Mouse (Mus musculus) adrenal gland (tissue): ENCODE measurements around the gene Gin1.
"Not testable (repeated sequence)": the region's sequence is repeated elsewhere in the genome, so short reads cannot be mapped to it uniquely, and the experiment has no call there.

ENCODE experiments used
- intact Hi-C: fragments of 180-260 bp; cut with DNase I; formaldehyde crosslinking; loops from one replicate; pipeline ENCODE4 v1.15.1; 2025
- long read RNA-seq, 2 experiments: library from polyadenylated mRNA; unstranded; transcript quantifications; one replicate each; pipeline ENCODE4 v2.0.0; 2020; ENCODE audit warnings: borderline replicate concordance in 1 of 2; ENCODE audit not compliant: insufficient replicate concordance in 1 of 2

Gene Gin1
- long read RNA-seq, experiment 1, partial matches to known transcripts = 1 of 11 reads
- long read RNA-seq, experiment 1, other reads (novel, unspliced or antisense) = 1 of 11 reads
- long read RNA-seq, experiment 2, transcript Gin1-202 (3 exons, 1,037 nt) = major isoform, 13 of 18 reads
- long read RNA-seq, experiment 2, partial matches to known transcripts = 0 of 18 reads
- long read RNA-seq, experiment 2, other reads (novel, unspliced or antisense) = 1 of 18 reads

DNA sequence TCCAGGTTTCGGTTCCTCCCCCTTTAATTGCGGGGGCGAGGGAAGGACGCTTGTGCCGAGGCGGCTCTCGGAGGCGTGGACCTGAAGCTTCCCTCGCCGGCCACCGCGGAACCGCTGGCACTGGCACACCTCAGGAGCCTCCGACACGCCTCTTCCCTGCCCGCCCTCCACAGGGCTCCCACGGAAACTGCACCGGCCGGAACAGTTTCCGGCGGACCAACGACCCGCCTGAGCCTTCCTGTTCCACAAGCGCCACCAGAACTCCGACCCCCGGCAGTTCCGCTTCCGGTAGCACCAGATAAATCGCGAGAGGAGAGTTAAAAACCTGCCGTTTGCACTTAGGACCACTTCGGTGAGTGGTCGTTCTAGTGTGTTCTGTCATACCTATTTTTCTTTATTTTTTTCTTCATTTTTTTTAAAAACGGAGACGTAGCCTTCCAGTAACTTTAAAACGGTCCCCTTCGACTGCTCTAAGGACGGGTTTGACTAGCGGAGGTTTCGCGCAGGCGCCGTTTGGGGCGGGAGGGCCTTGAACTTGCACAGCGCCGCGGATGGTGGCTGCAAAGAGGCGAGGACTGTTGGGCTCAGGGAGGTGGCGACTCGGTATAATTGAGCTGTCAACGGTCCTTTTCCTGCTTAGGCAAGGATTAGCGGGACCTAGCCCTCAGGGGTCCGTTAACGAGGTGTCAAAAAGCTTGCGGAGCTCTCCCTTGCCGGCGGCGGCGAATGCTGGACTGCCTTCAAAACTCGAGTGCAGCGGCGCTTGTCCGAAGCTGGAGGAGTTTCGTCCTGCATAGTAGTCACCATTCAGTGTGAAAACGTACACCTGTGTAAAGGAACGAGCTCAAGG, at the start of gene Gin1, which contains the start of gene Ppip5k2:
Gene Gin1 (plus strand): TSS at position 269 of the 850 bp plus-strand sequence.
Gene Ppip5k2 (minus strand): TSS at position 508 of the 850 bp plus-strand sequence.
- intact Hi-C loops = no loop called here

DNA sequence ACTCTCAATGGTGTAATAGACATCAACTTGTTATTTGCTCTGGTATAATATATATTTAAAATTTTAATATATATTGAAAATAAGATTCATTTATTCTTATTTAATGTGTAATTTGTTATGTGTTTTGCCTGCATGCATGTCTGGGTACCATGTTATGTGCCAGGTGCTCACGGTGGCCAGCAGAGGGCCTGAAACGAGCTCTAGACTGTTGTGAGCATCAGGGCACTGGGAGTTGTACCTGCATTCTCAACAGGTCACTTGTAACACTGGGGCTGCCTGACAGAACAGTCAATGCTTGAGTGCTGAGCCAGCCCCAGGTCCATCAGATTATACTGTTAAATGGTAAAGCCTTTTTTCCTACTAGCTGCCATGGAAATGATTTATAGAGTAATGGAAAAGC, 43.2 kb upstream of the Gin1 start:
- intact Hi-C loops = no loop called here

DNA sequence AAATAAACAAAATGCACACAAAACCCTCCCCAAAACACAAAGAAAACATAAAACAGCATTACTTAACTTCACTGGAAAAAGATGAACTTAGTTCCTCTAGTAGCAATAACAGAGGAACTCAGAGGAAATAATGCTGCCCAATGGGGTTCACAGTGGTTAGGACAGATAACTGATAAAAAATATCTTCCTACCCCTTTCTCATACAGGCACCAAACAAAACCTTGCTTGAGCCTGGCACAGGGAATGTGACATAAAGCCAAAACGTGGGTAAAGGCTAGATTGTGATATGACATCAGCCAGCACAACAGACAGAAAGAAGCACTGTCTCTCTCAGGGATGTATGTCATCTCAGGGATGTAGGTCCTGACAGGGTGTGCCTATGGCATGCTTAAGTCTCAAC, 40.6 kb upstream of the Gin1 start:
- intact Hi-C loops = no loop called here

DNA sequence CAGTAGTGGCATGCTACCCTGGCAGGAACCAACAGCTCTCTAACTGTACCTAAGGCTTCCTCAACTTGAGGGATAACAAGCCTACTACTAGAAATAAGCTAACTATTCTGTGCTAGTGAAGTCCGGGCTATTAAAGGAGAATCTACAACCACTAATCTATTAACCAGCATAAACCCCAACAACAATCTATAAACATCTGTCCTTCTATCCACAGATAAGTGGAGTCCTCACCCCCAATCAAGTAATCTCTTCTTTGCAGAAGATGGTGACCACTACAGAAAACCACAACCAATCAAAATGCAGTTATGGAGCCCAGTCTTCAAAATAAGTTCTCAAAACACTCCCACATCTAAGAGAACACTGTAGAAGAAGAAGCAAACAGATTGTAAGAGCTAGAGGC, 26.9 kb upstream of the Gin1 start:
- intact Hi-C loops = no loop called here

DNA sequence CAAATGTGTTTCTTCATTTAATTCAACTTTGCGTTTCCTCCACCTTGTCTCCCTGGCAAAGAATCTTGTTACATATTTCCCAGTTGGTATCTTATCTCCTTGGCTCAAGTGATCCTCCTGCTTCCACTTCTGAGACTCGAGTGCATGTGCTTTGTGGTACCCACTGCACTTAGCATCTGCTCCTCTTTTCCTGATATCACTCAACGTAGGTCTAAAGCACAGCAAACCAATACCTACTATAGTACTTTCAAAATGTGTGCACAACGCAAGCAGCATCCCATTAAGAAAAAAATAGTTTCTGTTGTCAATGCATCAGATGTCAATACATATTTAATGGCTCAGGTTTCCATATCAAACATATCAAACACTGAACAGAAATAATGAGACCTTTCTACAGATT, 24.3 kb upstream of the Gin1 start:
- intact Hi-C loops = no loop called here

DNA sequence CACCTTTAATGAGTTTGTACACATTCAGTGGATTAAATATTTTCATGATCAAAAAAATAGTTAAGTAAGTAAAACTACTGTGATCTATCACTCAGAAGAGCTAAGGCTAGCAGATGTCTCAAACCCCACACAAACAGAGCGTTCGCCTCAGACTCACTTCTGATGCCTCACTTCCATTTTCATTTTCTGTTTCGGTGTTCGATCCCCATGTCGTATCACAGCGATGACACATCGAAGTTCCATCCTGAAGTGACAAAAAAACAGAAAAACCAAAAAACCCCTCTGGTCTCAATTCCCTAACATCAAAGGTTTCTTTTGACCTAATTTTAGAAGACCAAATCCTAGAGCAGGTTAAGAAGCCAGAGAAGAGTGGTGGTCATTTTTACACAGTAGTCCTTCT, 23.7 kb upstream of the Gin1 start:
- intact Hi-C loops = no loop called here

DNA sequence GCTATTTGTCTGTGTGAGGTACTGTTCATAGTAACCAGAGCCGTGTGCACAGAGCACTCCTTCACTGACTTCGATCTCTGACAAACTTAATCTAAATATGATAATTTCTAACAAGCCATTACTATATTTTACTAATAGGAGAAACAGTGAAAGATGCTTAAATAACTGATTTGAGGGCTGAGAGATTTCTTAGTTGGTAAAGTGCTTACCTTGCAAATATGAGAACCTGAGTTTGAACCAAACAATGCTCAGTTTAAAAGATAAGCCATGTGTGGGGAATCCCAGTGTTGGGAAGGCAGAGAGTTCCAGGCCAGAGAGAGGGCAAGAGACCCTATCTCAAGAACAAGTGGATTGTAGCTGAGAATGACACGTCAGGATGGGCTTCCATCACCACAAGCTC, 21.8 kb upstream of the Gin1 start:
- intact Hi-C loops = no loop called here

DNA sequence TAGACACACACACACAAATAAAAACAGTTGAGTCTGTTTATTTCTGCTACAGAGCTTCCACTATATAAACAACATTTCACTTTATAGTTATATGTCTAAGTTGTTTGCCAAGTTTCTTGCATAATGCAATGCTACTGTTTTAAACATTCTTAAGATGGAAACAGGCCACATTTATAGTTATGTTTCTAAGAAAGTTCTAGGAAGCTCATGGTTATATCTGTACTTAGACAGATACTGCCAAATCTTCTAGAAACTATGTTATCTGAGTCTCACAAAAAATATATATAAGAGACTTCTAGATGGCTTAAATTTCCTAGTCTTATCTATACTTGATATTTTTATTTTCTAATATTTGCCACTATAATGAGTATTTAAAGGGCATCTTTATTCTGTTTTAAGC, 16.8 kb upstream of the Gin1 start:
- intact Hi-C loops = no loop called here

DNA sequence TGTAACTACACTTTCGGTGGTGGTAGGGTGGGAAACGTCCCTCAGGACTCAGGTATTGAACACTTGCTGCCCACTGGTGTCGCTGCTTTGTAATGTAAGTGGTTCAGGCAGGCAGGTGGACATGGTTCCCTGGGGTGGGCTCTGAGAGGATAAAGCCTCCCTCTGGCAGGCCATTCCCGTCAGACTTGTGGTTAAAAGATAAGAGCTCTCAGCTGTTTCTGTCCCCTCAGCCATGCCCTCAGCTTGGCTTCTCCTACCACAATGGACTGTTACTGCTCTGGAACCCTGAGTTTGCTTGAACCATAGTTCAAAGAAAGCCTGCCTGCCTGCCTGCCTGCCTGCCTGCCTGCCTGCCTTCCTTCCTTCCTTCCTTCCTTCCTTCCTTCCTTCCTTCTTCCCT, 15.6 kb upstream of the Gin1 start:
- intact Hi-C loops = no loop called here

DNA sequence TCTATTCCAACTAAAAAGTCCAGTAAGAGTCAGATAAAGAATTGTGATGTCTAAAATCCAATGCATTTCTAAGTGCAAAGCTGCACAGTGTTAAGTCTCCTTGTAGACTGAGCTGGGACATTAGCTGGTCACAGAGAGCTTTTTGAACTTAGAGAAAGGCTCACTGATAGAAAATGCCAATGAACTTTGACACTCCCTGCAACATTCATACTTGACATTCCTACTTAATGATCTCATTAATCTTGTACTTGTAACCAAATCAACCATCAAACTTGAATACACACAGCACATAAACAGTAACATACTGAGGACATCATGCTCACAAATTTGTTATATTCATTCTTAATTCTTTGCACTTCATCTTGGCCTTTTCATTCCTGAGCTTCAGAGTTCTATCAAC, 10.1 kb upstream of the Gin1 start:
- intact Hi-C loops = no loop called here

DNA sequence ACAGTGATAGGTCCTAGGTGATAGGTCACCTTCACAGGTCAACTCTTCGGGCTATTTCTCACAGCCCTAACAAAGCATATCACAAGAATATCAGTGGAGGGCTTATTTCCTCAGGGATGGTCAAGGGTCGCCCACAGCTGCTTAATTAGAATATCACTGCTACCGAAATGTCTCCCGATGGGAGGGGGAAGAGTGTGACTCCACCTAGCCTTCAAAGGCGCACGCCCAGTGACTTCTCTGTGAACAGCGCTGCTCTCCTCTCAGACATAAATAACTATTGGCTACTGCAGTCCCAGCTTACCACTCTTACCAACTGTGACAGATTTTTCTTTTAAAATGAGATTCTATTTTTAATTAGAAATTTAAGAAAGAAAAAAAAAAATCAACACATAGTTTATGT, 9.4 kb upstream of the Gin1 start:
- intact Hi-C loops = no loop called here

DNA sequence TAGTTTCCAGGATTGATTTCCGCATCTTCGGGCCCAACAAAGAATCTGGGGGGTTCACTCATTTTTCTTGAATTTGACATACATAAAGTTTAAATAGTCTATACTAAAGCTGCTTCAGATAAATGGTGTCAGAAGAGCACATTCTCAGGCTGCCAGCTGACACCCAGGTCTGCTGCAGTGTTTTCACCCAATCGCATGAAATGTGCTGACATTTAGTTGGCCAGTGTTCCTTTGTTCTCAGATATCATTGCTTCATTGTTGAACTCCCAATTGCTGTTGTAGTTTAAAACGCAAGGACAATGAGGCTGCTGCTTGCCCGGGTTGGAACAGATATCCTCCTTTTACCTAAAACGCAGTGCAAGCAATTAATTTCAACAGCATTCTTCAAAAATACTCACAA, 8.5 kb upstream of the Gin1 start:
- intact Hi-C loops = no loop called here

DNA sequence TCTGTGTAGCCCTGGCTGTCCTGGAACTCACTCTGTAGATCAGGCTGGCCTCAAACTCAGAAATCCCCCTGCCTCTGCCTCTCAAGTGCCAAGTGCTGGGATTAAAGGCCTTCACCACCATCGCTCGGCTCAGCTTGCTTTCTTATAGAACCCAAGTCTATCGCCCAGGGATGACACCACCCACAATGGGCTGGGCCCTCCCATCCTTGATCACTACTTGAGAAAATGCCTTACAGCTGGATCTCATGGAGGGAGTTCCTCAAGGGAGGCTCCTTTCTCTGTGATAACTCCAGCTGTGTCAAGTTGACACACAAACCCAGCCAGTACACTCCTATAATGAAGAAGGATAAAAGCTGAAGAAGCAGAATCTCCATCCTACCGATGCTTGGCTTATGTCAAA, 4.3 kb upstream of the Gin1 start:
- intact Hi-C loops = not testable (repeated sequence)

DNA sequence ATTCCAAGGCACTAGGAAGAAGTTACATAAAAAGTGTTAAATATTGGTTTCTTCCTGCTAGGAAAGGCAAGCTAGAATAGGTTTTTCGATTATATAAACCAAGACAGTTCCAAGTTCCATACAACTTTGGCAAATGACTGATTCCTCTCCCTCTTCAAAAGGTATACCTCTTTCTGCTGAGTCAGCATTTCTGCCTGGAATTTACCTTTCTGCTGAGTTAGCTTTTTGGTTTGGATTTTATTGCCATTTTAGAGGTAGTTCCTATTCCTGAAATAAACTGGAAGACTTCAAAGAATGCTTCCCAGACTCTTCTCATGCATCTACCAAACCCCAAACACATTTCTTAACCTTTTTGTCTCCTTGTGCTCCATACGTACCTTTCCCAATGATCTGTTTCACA, 1.9 kb upstream of the Gin1 start:
- intact Hi-C loops = no loop called here

DNA sequence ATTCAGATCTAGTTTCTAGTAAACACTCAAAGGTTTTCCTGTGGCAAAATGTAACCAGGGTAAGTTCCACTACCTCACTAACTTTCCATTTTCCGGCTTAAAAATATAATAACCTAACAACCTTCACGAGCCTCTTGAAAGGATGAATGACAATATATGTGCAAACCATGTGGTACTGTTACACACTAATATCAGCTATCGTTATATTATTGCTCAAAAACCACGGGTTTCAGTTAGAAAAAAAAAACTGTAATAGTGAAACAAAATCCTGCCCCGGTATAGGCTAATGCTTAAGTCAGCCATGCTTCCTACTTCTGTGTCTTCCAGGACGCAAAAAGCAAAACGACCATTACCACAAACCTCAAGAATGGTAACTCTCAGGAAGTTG, 1.1 kb upstream of the Gin1 start:
- intact Hi-C loops = no loop called here

DNA sequence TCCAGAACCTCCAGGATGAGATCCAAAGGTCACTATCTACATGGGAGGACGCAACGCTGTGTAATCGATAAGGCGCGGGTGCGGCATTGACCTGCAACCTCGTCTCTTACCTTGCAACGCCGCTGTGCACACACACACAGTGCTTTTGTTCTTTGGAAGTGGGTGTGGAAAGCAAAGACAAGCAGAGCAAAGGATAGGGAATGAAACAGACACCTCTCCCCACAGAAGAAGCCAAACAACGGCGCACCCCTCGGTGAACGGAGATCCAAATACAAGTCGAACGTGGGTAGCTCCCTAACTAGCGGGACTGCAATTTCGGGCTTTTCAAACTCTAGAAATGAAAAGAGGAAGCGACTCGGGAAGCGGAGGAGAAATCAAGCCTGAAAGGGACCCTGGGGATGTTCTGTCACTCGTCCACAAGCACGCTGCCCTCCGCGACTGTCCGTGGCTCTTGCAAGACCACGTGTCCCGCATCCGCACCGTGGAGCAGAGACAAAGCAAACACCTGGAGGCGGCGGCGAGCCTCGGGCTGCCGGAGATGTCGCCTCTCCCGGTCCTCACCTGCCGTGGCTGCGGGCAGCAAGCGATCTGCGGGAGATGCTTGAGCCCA, 573 bp upstream of the Gin1 start:
- intact Hi-C loops = no loop called here

DNA sequence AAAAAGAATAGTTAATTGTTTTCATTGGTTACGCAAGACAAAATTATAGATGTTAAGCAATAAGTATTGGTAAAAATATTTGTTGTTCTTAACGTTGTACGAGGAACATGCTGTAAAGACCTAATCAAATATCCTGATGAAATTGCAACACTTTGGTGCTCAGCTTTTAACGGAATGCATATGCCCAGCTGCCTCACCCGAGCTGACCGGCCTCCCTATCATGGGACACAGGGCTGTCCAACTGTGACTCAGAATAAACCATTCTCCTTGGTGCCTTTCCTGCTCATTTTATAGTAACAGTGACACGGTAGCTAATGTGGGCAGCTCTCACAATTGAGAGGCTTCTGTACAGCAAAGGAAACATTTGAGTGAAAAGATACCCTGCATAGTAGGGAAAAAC, 1.1 kb downstream of the Gin1 start:
- intact Hi-C loops = no loop called here

DNA sequence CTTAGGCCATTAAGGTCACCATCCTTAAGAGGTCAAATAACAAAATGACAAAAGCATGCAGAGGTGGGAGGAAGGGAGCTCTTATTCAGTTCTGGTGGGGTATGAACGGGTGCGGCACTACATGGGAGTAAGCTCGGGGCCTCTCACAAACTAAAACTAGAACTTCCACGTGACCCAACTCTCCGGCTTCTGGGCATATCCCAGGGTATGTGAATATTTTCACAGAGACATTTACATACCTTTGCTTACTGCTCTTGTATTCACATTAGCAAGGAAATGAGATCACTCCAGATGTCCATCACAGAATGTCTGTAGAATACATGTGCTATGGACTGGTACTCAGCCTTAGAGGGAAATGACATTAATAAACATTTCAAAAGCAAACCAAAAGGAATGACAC, 1.8 kb downstream of the Gin1 start:
- intact Hi-C loops = no loop called here

DNA sequence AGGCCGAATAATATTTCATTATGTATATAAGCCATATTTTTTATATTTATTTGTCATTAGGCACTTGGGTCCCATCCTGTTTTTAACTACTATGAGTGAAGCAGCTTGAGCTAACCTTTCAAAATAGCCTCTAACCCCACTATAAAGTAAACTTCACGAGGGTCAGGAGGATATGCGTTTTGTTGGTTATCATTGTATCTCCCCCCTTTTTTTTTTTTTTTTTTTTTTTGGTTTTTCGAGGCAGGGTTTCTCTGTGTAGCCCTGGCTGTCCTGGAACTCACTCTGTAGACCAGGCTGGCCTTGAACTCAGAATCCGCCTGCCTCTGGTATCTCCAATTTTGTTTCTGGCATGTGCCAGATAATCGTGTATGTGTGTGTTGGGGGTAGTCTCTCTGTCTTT, 3.4 kb downstream of the Gin1 start:
- intact Hi-C loops = no loop called here

DNA sequence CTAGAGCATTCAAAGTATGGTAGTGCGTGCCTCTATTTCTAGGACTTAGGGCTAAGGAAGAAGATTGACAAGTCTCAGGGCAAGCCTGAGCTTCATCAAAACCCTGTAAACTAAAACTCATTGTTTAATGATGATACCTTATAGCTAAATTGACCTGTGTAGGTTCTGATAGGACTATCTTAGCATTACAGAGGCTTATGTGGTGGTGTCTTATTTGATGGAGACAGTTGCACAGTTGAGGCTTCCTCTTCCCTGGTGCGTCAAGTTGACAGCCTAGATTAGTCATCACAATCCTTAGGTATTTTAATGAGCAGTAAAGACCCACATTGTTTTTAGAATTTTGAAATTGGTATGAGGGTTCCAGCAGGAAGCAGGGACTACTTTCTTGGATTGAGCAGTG, 4.0 kb downstream of the Gin1 start:
- intact Hi-C loops = no loop called here

DNA sequence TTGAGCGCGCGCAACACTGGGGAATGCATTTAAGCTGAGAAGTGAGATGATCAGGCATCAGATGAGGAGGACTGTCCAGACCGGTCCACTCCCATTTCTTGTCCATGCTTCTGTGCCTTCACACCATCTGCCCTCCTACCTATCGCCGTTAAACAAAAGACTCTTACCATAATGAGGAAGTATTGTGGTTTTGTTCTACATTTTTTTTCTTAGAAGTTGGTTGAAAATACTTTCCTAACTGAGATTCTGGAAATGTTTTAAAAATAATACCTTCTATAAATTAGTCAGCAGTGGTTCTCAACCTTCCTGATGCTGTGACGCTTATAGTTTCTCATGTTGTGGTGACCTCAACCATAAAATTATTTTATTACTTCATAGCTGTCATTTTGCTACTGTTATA, 11.7 kb downstream of the Gin1 start:
- intact Hi-C loops = no loop called here

DNA sequence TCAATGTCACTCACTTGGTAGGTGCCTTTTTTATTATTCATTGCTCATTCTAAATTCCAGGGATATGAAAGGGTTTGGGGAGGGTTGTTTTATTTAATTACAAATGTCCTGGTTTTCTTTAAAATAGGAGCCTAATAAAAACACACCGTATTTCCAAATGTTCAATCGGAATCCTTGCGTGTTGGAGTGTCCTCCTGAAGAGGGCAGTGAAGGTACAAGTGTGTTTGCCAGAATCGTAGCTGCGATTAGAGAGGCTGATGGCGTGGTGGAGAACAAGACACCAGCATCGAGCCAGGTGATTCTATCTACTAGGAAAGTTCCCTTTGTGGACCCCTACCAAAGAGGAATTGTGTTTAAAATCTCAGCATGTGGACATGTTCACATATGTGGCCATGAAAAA, 15.0 kb downstream of the Gin1 start:
- intact Hi-C loops = no loop called here
